Mouse (Mus musculus) heart, embryonic 13.5 days (tissue): ENCODE measurements around the gene Rab3a. TPM values are rescaled to one million over a fixed set of nuclear protein-coding genes. Genes with fewer than 3 reads are reported as not detected.

Source experiments
- ATAC-seq: fragments of 200-750 bp; cut with Nextera tagmentation; 2 replicates; pipeline ENCODE4 v1.8.0; 2017; ENCODE audit warnings: moderate TSS enrichment; ENCODE audit not compliant: insufficient number of reproducible peaks, low FRiP score, low TSS enrichment; ENCODE audit errors: extremely low read depth
- H3K27ac ChIP-seq: fragments of 300-500 bp; sonication (generic); replicated peaks from 2 replicates; pipeline ENCODE4 v1.5.1; 2015; ENCODE audit warnings: moderate library complexity, mild to moderate bottlenecking, inconsistent platforms
- H3K27me3 ChIP-seq: fragments of 300-500 bp; sonication (generic); replicated peaks from 2 replicates; pipeline ENCODE4 v1.6.1; 2015; ENCODE audit warnings: mild to moderate bottlenecking, inconsistent platforms
- H3K36me3 ChIP-seq: fragments of 300-500 bp; sonication (generic); 2 replicates; pipeline ENCODE4 v1.6.1; 2015; ENCODE audit warnings: mild to moderate bottlenecking, inconsistent platforms
- H3K4me1 ChIP-seq: fragments of 300-500 bp; sonication (generic); 2 replicates; pipeline ENCODE4 v1.6.1; 2015; ENCODE audit warnings: inconsistent platforms
- H3K4me2 ChIP-seq: fragments of 300-500 bp; sonication (generic); 2 replicates; pipeline ENCODE4 v1.6.1; 2015; ENCODE audit warnings: inconsistent platforms, mild to moderate bottlenecking, moderate library complexity
- H3K4me3 ChIP-seq: fragments of 300-500 bp; sonication (generic); 2 replicates; pipeline ENCODE4 v1.5.1; 2015; ENCODE audit warnings: moderate library complexity, mild to moderate bottlenecking, inconsistent platforms
- H3K9ac ChIP-seq: fragments of 300-500 bp; sonication (generic); 2 replicates; pipeline ENCODE4 v1.6.1; 2015; ENCODE audit warnings: inconsistent platforms, mild to moderate bottlenecking, moderate library complexity
- H3K9me3 ChIP-seq: fragments of 300-500 bp; sonication (generic); 2 replicates; pipeline ENCODE4 v1.6.1; 2016; ENCODE audit warnings: inconsistent platforms
- WGBS: fragments of 180-500 bp; shearing (Covaris S2); methylation state at CpG from one replicate; pipeline ENCODE4 v1.1.7; 2015; ENCODE audit warnings: mixed read lengths; 5-methylcytosine and 5-hydroxymethylcytosine counted together
- polyA plus RNA-seq: library from polyadenylated mRNA; unstranded; fragments of >200 nt; fragmentation: Nextera tagmentation; extraction: Ambion mirVana; gene quantifications from 2 replicates; pipeline ENCODE4 v1.2.1, GENCODE M21; 2015

Rab3a gene
- polyA plus RNA-seq, 1 experiment from 2014 or later: 17.4 TPM

- H3K9me3 ChIP-seq: no peaks in the 10 kb centered on the region
- H3K27me3 ChIP-seq: peaks cover 57% of the 10 kb centered on the region
- no peak overlapping the region for H3K4me3 ChIP-seq
- peaks cover 51% of the 10 kb centered on the region for H3K4me1 ChIP-seq
- no peak for ATAC-seq
- no peaks in the 10 kb centered on the region for H3K36me3 ChIP-seq
- no peak overlapping the region for H3K9ac ChIP-seq
- 79% methylated on average over 2 of the region's 2 CpGs for WGBS
- H3K27ac ChIP-seq: no peak overlapping the region
- no peak overlapping the region for H3K4me2 ChIP-seq
Observed at GRCm38 (mm10) chr8:70794215-70794614, 39.7 kb downstream of the Rab3a start.

- WGBS: 77% methylated on average over 2 of the region's 2 CpGs
- H3K4me1 ChIP-seq: peaks cover 42% of the 10 kb centered on the region
- H3K27me3 ChIP-seq: peaks cover 68% of the 10 kb centered on the region
Observed at GRCm38 (mm10) chr8:70795370-70795769, 40.9 kb downstream of the Rab3a start.

GRCm38 (mm10) chr8:70796403-70797080 lies 42.1 kb downstream of the Rab3a start:
- WGBS: 2% methylated on average over 54 of the region's 54 CpGs
- no peak overlapping the region for H3K27ac ChIP-seq
- peak overlapping the region; percentile 81 for H3K9ac ChIP-seq
- peaks cover 30% of the 10 kb centered on the region for H3K4me1 ChIP-seq
- H3K27me3 ChIP-seq: peaks cover 79% of the 10 kb centered on the region
- peak overlapping the region; percentile 65 for H3K4me3 ChIP-seq
- ATAC-seq: no peak
- no peaks in the 10 kb centered on the region for H3K9me3 ChIP-seq
- peak overlapping the region; percentile 83 for H3K4me2 ChIP-seq
- H3K36me3 ChIP-seq: no peaks in the 10 kb centered on the region

More at GRCm38 (mm10) chr8:70795370-70795769, 40.9 kb downstream of the Rab3a start:
- Histone ChIP-seq H3K9me3 (no peaks in the 10 kb centered on the region), H3K36me3 (no peaks in the 10 kb centered on the region), H3K9ac (no peak overlapping the region), H3K27ac (no peak overlapping the region), H3K4me3 (no peak overlapping the region), H3K4me2 (no peak overlapping the region)
- no peak for ATAC-seq

- Histone ChIP-seq H3K4me3 (peak overlapping the region; percentile 65), H3K9ac (peak overlapping the region; percentile 81), H3K4me2 (peak overlapping the region; percentile 83), H3K27me3 (peaks cover 87% of the 10 kb centered on the region), H3K9me3 (no peaks in the 10 kb centered on the region), H3K4me1 (peaks cover 24% of the 10 kb centered on the region), H3K27ac (no peak overlapping the region), H3K36me3 (no peaks in the 10 kb centered on the region)
- peak; percentile 79 for ATAC-seq
- under 1% methylated on average over 52 of the region's 57 CpGs for WGBS
Observed at GRCm38 (mm10) chr8:70797081-70798070, 42.9 kb downstream of the Rab3a start.

GRCm38 (mm10) chr8:70798281-70798680 lies 43.8 kb downstream of the Rab3a start:
- no peaks in the 10 kb centered on the region for H3K9me3 ChIP-seq
- peaks cover 16% of the 10 kb centered on the region for H3K4me1 ChIP-seq
- H3K9ac ChIP-seq: peak overlapping the region; percentile 81; the same call in 1 of the 2 replicates
- peak overlapping the region; percentile 83 for H3K4me2 ChIP-seq
- H3K36me3 ChIP-seq: no peaks in the 10 kb centered on the region
- ATAC-seq: no peak
- H3K27me3 ChIP-seq: peaks cover 91% of the 10 kb centered on the region
- H3K27ac ChIP-seq: no peak overlapping the region
- H3K4me3 ChIP-seq: peak overlapping the region; percentile 65
- 14% methylated on average over 15 of the region's 15 CpGs for WGBS

- no peak overlapping the region for H3K4me2 ChIP-seq
- H3K4me1 ChIP-seq: peaks cover 26% of the 10 kb centered on the region
- H3K9ac ChIP-seq: no peak overlapping the region
- peaks cover 86% of the 10 kb centered on the region for H3K27me3 ChIP-seq
- ATAC-seq: no peak
- H3K27ac ChIP-seq: no peak overlapping the region
- 44% methylated on average over 10 of the region's 10 CpGs for WGBS
- no peak overlapping the region for H3K4me3 ChIP-seq
- H3K36me3 ChIP-seq: no peaks in the 10 kb centered on the region
- H3K9me3 ChIP-seq: no peaks in the 10 kb centered on the region
Observed at GRCm38 (mm10) chr8:70800648-70801047, 46.2 kb downstream of the Rab3a start.

GRCm38 (mm10) chr8:70801156-70801555 lies 46.7 kb downstream of the Rab3a start:
- Histone ChIP-seq H3K27ac (no peak overlapping the region), H3K9me3 (no peaks in the 10 kb centered on the region), H3K27me3 (peaks cover 86% of the 10 kb centered on the region), H3K4me2 (no peak overlapping the region), H3K36me3 (no peaks in the 10 kb centered on the region), H3K9ac (no peak overlapping the region), H3K4me3 (no peak overlapping the region), H3K4me1 (peaks cover 26% of the 10 kb centered on the region)
- 26% methylated on average over 15 of the region's 15 CpGs for WGBS
- ATAC-seq: no peak

- ATAC-seq: no peak
- 64% methylated on average over 1 of the region's 1 CpGs for WGBS
- no peaks in the 10 kb centered on the region for H3K36me3 ChIP-seq
Observed at GRCm38 (mm10) chr8:70801830-70802229, 47.4 kb downstream of the Rab3a start.

GRCm38 (mm10) chr8:70802786-70803510 lies 48.5 kb downstream of the Rab3a start:
- Histone ChIP-seq H3K4me3 (no peak overlapping the region), H3K27ac (no peak overlapping the region), H3K36me3 (no peaks in the 10 kb centered on the region), H3K4me2 (peak overlapping the region; percentile 95), H3K9ac (no peak overlapping the region), H3K27me3 (peaks cover 88% of the 10 kb centered on the region), H3K9me3 (no peaks in the 10 kb centered on the region), H3K4me1 (peaks cover 16% of the 10 kb centered on the region)
- ATAC-seq: no peak
- 59% methylated on average over 11 of the region's 11 CpGs for WGBS

More at GRCm38 (mm10) chr8:70801830-70802229, 47.4 kb downstream of the Rab3a start:
- Histone ChIP-seq H3K4me1 (peaks cover 21% of the 10 kb centered on the region), H3K4me3 (no peak overlapping the region), H3K27me3 (peaks cover 85% of the 10 kb centered on the region), H3K9me3 (no peaks in the 10 kb centered on the region), H3K27ac (no peak overlapping the region), H3K4me2 (no peak overlapping the region), H3K9ac (no peak overlapping the region)

GRCm38 (mm10) chr8:70803761-70804480 lies 49.4 kb downstream of the Rab3a start:
- H3K27ac ChIP-seq: no peak overlapping the region
- under 1% methylated on average over 43 of the region's 47 CpGs for WGBS
- H3K27me3 ChIP-seq: peaks cover 81% of the 10 kb centered on the region
- no peaks in the 10 kb centered on the region for H3K9me3 ChIP-seq
- peaks cover 13% of the 10 kb centered on the region for H3K4me1 ChIP-seq
- peak overlapping the region; percentile 75 for H3K9ac ChIP-seq
- H3K36me3 ChIP-seq: no peaks in the 10 kb centered on the region
- peak overlapping the region; percentile 95 for H3K4me2 ChIP-seq
- H3K4me3 ChIP-seq: peak overlapping the region; percentile 63
- ATAC-seq: 0 out of 2 replicates have a peak, but pooled peaks have one; percentile 10
